Mouse (Mus musculus) limb, embryonic 14.5 days (tissue): Measurements from ENCODE around the gene Ror2. TPM values are rescaled to one million over a fixed set of nuclear protein-coding genes. Genes with fewer than 3 reads are reported as not detected.

Experiments
- ATAC-seq: fragments of 200-750 bp; cut with Nextera tagmentation; 2 replicates; pipeline ENCODE4 v1.8.0; 2017; ENCODE audit warnings: low read depth, moderate number of reproducible peaks, moderate TSS enrichment; ENCODE audit not compliant: low FRiP score
- DNase-seq: peaks from one replicate; pipeline ENCODE4 v3.0.0-alpha.2; 2015; ENCODE audit warnings: low spot score
- H3K27ac ChIP-seq: fragments of 300-500 bp; sonication (generic); replicated peaks from 2 replicates; pipeline ENCODE4 v1.5.1; 2014; ENCODE audit warnings: low read depth, mild to moderate bottlenecking, low read length, moderate library complexity, mixed read lengths
- H3K27me3 ChIP-seq: fragments of 300-500 bp; sonication (generic); 2 replicates; pipeline ENCODE4 v1.6.1; 2014; ENCODE audit warnings: low read length, mixed read lengths; ENCODE audit not compliant: control insufficient read depth, insufficient read depth
- H3K36me3 ChIP-seq: fragments of 300-500 bp; sonication (generic); 2 replicates; pipeline ENCODE4 v1.6.1; 2014; ENCODE audit warnings: mild to moderate bottlenecking, low read length, moderate library complexity, mixed read lengths; ENCODE audit not compliant: control insufficient read depth, insufficient read depth
- H3K4me1 ChIP-seq: fragments of 300-500 bp; sonication (generic); 2 replicates; pipeline ENCODE4 v1.6.1; 2014; ENCODE audit warnings: antibody characterized with exemption, low read length, mixed read lengths; ENCODE audit not compliant: control insufficient read depth, insufficient read depth
- H3K4me2 ChIP-seq: fragments of 300-500 bp; sonication (generic); replicated peaks from 2 replicates; pipeline ENCODE4 v1.6.1; 2014; ENCODE audit warnings: low read depth, mild to moderate bottlenecking, low read length, moderate library complexity; ENCODE audit not compliant: severe bottlenecking
- H3K4me3 ChIP-seq: fragments of 300-500 bp; sonication (generic); replicated peaks from 2 replicates; pipeline ENCODE4 v1.5.1; 2014; ENCODE audit warnings: low read length
- H3K9ac ChIP-seq: fragments of 300-500 bp; sonication (generic); 2 replicates; pipeline ENCODE4 v1.6.1; 2014; ENCODE audit warnings: mild to moderate bottlenecking, low read depth, low read length, moderate library complexity; ENCODE audit not compliant: severe bottlenecking
- H3K9me3 ChIP-seq: fragments of 300-500 bp; sonication (generic); 2 replicates; pipeline ENCODE4 v1.6.1; 2016; ENCODE audit warnings: low read length; ENCODE audit not compliant: control insufficient read depth
- POLR2A ChIP-seq: fragments of 200-500 bp; IDR thresholded peaks from 2 replicates; pipeline ENCODE4 v1.8.0; 2012; ENCODE audit warnings: inconsistent platforms, mild to moderate bottlenecking, moderate library complexity, borderline replicate concordance; ENCODE audit not compliant: insufficient read depth, insufficient read length; ENCODE audit errors: extremely low read depth
- WGBS: fragments of 180-500 bp; shearing (Covaris S2); extraction: QIAGEN DNeasy Blood & Tissue Kit; methylation state at CpG from one replicate; pipeline ENCODE4 v1.1.7; 2014; 5-methylcytosine and 5-hydroxymethylcytosine counted together
- polyA plus RNA-seq, 2 experiments: library from polyadenylated mRNA; depleted of rRNA in 1 of 2; stranded (reverse) in 1 of 2; unstranded in 1 of 2; fragments of >200 nt; fragmentation: Nextera tagmentation in 1 of 2; extraction: Ambion mirVana in 1 of 2; gene quantifications; 2 replicates each; pipeline versions ENCODE4 v1.2.1 to v1.2.3; 2012 to 2014

Ror2 gene
- polyA plus RNA-seq, 2 experiments: 19.0 to 33.0 TPM

- DNase-seq: no peak
- 97% methylated on average over 3 of the region's 3 CpGs for WGBS
- Histone ChIP-seq H3K36me3 (no peaks in the 10 kb centered on the region), H3K27me3 (no peaks in the 10 kb centered on the region), H3K27ac (no peak overlapping the region), H3K9me3 (no peaks in the 10 kb centered on the region), H3K4me1 (peaks cover 26% of the 10 kb centered on the region), H3K4me2 (no peak overlapping the region), H3K9ac (no peak overlapping the region), H3K4me3 (no peak overlapping the region)
- TF ChIP-seq POLR2A: no peak
- no peak for ATAC-seq
Measured at GRCm38 (mm10) chr13:53225925-53226324, 60.0 kb downstream of the Ror2 start.

- Histone ChIP-seq H3K36me3 (no peaks in the 10 kb centered on the region), H3K4me3 (no peak overlapping the region), H3K4me2 (no peak overlapping the region), H3K27ac (no peak overlapping the region), H3K9ac (no peak overlapping the region), H3K4me1 (peaks cover 24% of the 10 kb centered on the region), H3K27me3 (no peaks in the 10 kb centered on the region), H3K9me3 (no peaks in the 10 kb centered on the region)
- TF ChIP-seq POLR2A: no peak
- DNase-seq (no peak), ATAC-seq (no peak)
- WGBS: 79% methylated on average over 6 of the region's 6 CpGs
Measured at GRCm38 (mm10) chr13:53221176-53221575, 64.7 kb downstream of the Ror2 start.

- H3K27me3 ChIP-seq: no peaks in the 10 kb centered on the region
- no peaks in the 10 kb centered on the region for H3K36me3 ChIP-seq
- H3K9ac ChIP-seq: no peak overlapping the region
- peaks cover 24% of the 10 kb centered on the region for H3K4me1 ChIP-seq
- ATAC-seq: no peak
- DNase-seq: no peak
- 93% methylated on average over 10 of the region's 10 CpGs for WGBS
- no peak overlapping the region for H3K4me2 ChIP-seq
- no peak overlapping the region for H3K4me3 ChIP-seq
- H3K27ac ChIP-seq: no peak overlapping the region
- no peaks in the 10 kb centered on the region for H3K9me3 ChIP-seq
- no peak for TF ChIP-seq POLR2A
Measured at GRCm38 (mm10) chr13:53219889-53220288, 66.0 kb downstream of the Ror2 start.

GRCm38 (mm10) chr13:53219391-53219790 lies 66.5 kb downstream of the Ror2 start:
- no peaks in the 10 kb centered on the region for H3K36me3 ChIP-seq
- H3K9ac ChIP-seq: no peak overlapping the region
- no peak overlapping the region for H3K27ac ChIP-seq
- no peak overlapping the region for H3K4me2 ChIP-seq
- no peaks in the 10 kb centered on the region for H3K27me3 ChIP-seq
- WGBS: 70% methylated on average over 3 of the region's 3 CpGs
- peaks cover 24% of the 10 kb centered on the region for H3K4me1 ChIP-seq
- no peak for TF ChIP-seq POLR2A
- no peaks in the 10 kb centered on the region for H3K9me3 ChIP-seq
- H3K4me3 ChIP-seq: no peak overlapping the region
- ATAC-seq: no peak
- DNase-seq: no peak

GRCm38 (mm10) chr13:53217396-53217975 lies 68.4 kb downstream of the Ror2 start:
- DNase-seq (no peak), ATAC-seq (no peak)
- Histone ChIP-seq H3K9me3 (no peaks in the 10 kb centered on the region), H3K4me3 (no peak overlapping the region), H3K4me1 (peaks cover 38% of the 10 kb centered on the region), H3K4me2 (no peak overlapping the region), H3K36me3 (no peaks in the 10 kb centered on the region), H3K27me3 (no peaks in the 10 kb centered on the region), H3K27ac (no peak overlapping the region), H3K9ac (no peak overlapping the region)
- WGBS: 49% methylated on average over 6 of the region's 6 CpGs
- no peak for TF ChIP-seq POLR2A

- H3K4me3 ChIP-seq: peak overlapping the region; percentile 18
- no peak for TF ChIP-seq POLR2A
- DNase-seq (peak; percentile 66), ATAC-seq (peak; percentile 66)
- peaks cover 45% of the 10 kb centered on the region for H3K4me1 ChIP-seq
- no peaks in the 10 kb centered on the region for H3K27me3 ChIP-seq
- no peak overlapping the region for H3K9ac ChIP-seq
- H3K9me3 ChIP-seq: no peaks in the 10 kb centered on the region
- H3K36me3 ChIP-seq: no peaks in the 10 kb centered on the region
- WGBS: 11% methylated on average over 19 of the region's 19 CpGs
- peak overlapping the region; percentile 44 for H3K4me2 ChIP-seq
- peak overlapping the region; percentile 49 for H3K27ac ChIP-seq
Measured at GRCm38 (mm10) chr13:53211971-53212733, 73.8 kb downstream of the Ror2 start.
